Mouse (Mus musculus): ENCODE results near the gene Tmprss11f. TPM values are rescaled to one million over a fixed set of nuclear protein-coding genes. Genes with fewer than 3 reads are reported as not detected.

Gene Tmprss11f
- polyA plus RNA-seq, 1 experiment from 2014 or later: not detected

GRCm38 (mm10) chr5:86482562-86482961 is 149.7 kb downstream of the Tmprss11f start:
- Histone ChIP-seq H3K9me3 (replicated peaks; ENCODE audit: control insufficient read depth, low read length) (no peaks in the 10 kb centered on the region), H3K4me3 (ENCODE audit: low read depth, low read length) (no peak overlapping the region), H3K4me2 (ENCODE audit: low read depth, low read length) (no peak overlapping the region), H3K4me1 (ENCODE audit: control insufficient read depth, insufficient read depth, low read length) (no peaks in the 10 kb centered on the region), H3K27ac (replicated peaks; ENCODE audit: low read depth, low read length) (no peak overlapping the region), H3K27me3 (ENCODE audit: control insufficient read depth, insufficient read depth, low read length) (no peaks in the 10 kb centered on the region), H3K36me3 (replicated peaks; ENCODE audit: control insufficient read depth, insufficient read depth, low read depth, low read length) (no peaks in the 10 kb centered on the region), H3K9ac (replicated peaks; ENCODE audit: low read length) (no peak overlapping the region)
- ATAC-seq (replicated peaks; ENCODE audit: insufficient number of reproducible peaks, low FRiP score, low TSS enrichment, low read depth) (no peak), DNase-seq (ENCODE audit: low spot score) (peak; percentile 19)
- 75% methylated on average over 2 of the region's 2 CpGs for WGBS

GRCm38 (mm10) chr5:86482031-86482430 is 150.2 kb downstream of the Tmprss11f start:
- Histone ChIP-seq H3K27ac (replicated peaks; ENCODE audit: low read depth, low read length) (no peak overlapping the region), H3K4me2 (ENCODE audit: low read depth, low read length) (no peak overlapping the region), H3K9ac (replicated peaks; ENCODE audit: low read length) (no peak overlapping the region), H3K4me3 (ENCODE audit: low read depth, low read length) (no peak overlapping the region), H3K4me1 (ENCODE audit: control insufficient read depth, insufficient read depth, low read length) (no peaks in the 10 kb centered on the region), H3K27me3 (ENCODE audit: control insufficient read depth, insufficient read depth, low read length) (no peaks in the 10 kb centered on the region), H3K36me3 (replicated peaks; ENCODE audit: control insufficient read depth, insufficient read depth, low read depth, low read length) (no peaks in the 10 kb centered on the region), H3K9me3 (replicated peaks; ENCODE audit: control insufficient read depth, low read length) (no peaks in the 10 kb centered on the region)
- ATAC-seq (replicated peaks; ENCODE audit: insufficient number of reproducible peaks, low FRiP score, low TSS enrichment, low read depth) (no peak), DNase-seq (ENCODE audit: low spot score) (no peak)
- whole genome bisulfite sequencing: 85% methylated on average over 1 of the region's 1 CpGs

GRCm38 (mm10) chr5:86473859-86474258 is 158.4 kb downstream of the Tmprss11f start:
- H3K9ac ChIP-seq (replicated peaks; ENCODE audit: low read length): no peak overlapping the region
- no peaks in the 10 kb centered on the region for H3K4me1 ChIP-seq (ENCODE audit: control insufficient read depth, insufficient read depth, low read length)
- 68% methylated on average over 9 of the region's 9 CpGs for WGBS
- H3K27ac ChIP-seq (replicated peaks; ENCODE audit: low read depth, low read length): no peak overlapping the region
- no peaks in the 10 kb centered on the region for H3K27me3 ChIP-seq (ENCODE audit: control insufficient read depth, insufficient read depth, low read length)
- no peaks in the 10 kb centered on the region for H3K36me3 ChIP-seq (replicated peaks; ENCODE audit: control insufficient read depth, insufficient read depth, low read depth, low read length)
- H3K4me3 ChIP-seq (ENCODE audit: low read depth, low read length): no peak overlapping the region
- ATAC-seq (replicated peaks; ENCODE audit: insufficient number of reproducible peaks, low FRiP score, low TSS enrichment, low read depth): no peak
- no peak for DNase-seq (ENCODE audit: low spot score)
- no peaks in the 10 kb centered on the region for H3K9me3 ChIP-seq (replicated peaks; ENCODE audit: control insufficient read depth, low read length)
- H3K4me2 ChIP-seq (ENCODE audit: low read depth, low read length): no peak overlapping the region

Other genes starting within 250 kb of the Tmprss11f start
- 0.13 TPM in 1 of 2 replicates, not detected in the other for gene Tmprss11a, start 163.4 kb downstream of the Tmprss11f start, polyA plus RNA-seq (2014; fragmentation: Nextera tagmentation; extraction: Ambion mirVana)
- 0.07 TPM in 1 of 2 replicates, not detected in the other for gene Tmprss11g, start 113.8 kb downstream of the Tmprss11f start, polyA plus RNA-seq (2014; fragmentation: Nextera tagmentation; extraction: Ambion mirVana)
- gene Tmprss11b, start 43.9 kb upstream of the Tmprss11f start, polyA plus RNA-seq (2014; fragmentation: Nextera tagmentation; extraction: Ambion mirVana): not detected in 2 replicates
- gene Tmprss11e, start 113.4 kb upstream of the Tmprss11f start, polyA plus RNA-seq (2014; fragmentation: Nextera tagmentation; extraction: Ambion mirVana): not detected in 2 replicates
- gene Ythdc1, start 171.8 kb upstream of the Tmprss11f start, polyA plus RNA-seq (2014; fragmentation: Nextera tagmentation; extraction: Ambion mirVana): 53.3 and 57.5 TPM in 2 replicates

Measured in embryonic facial prominence, embryonic 11.5 days (tissue).